Mouse (Mus musculus): ENCODE data around the gene Rbm20.

GRCm38 (mm10) chr19:53898046-53898445, 220.9 kb downstream of the Rbm20 start:
- TF ChIP-seq CTCF (IDR thresholded peaks at IDR 0.05; ENCODE audit: borderline replicate concordance, insufficient read depth, low read depth, low read length) (no peak), POLR2A (IDR thresholded peaks at IDR 0.05; ENCODE audit: borderline replicate concordance, insufficient read depth, low read length) (no peak)
